Mouse (Mus musculus): ENCODE data around the gene Trim65.
"Not testable (repeated sequence)": the region's sequence is repeated elsewhere in the genome, so short reads cannot be mapped to it uniquely, and the experiment has no call there.

Gene Trim65

GRCm38 (mm10) chr11:116108464-116109137 lies 22.3 kb downstream of the Trim65 start:
- DNase-seq, result no peak

- DNase-seq, result no peak
Measured at GRCm38 (mm10) chr11:116107777-116108285, 23.1 kb downstream of the Trim65 start.

- DNase-seq, result no peak
Measured at GRCm38 (mm10) chr11:116106963-116107776, 23.8 kb downstream of the Trim65 start.

GRCm38 (mm10) chr11:116106154-116106962 lies 24.6 kb downstream of the Trim65 start:
- no peak for DNase-seq

- DNase-seq, result no peak
Measured at GRCm38 (mm10) chr11:116105065-116105464, 25.9 kb downstream of the Trim65 start.

GRCm38 (mm10) chr11:116104006-116104646 lies 26.8 kb downstream of the Trim65 start:
- no peak for DNase-seq

- no peak for DNase-seq
Measured at GRCm38 (mm10) chr11:116103572-116103971, 27.4 kb downstream of the Trim65 start.

- no peak for DNase-seq
Measured at GRCm38 (mm10) chr11:116102472-116102871, 28.5 kb downstream of the Trim65 start.

- DNase-seq, result no peak
Measured at GRCm38 (mm10) chr11:116101931-116102381, 29.0 kb downstream of the Trim65 start.

GRCm38 (mm10) chr11:116100839-116101238 lies 30.1 kb downstream of the Trim65 start:
- no peak for DNase-seq

GRCm38 (mm10) chr11:116100385-116100784 lies 30.5 kb downstream of the Trim65 start:
- DNase-seq, result no peak

- no peak for DNase-seq
Measured at GRCm38 (mm10) chr11:116099462-116099861, 31.5 kb downstream of the Trim65 start.

GRCm38 (mm10) chr11:116098711-116099460 lies 32.0 kb downstream of the Trim65 start:
- DNase-seq, result no peak

GRCm38 (mm10) chr11:116096213-116097108 lies 34.5 kb downstream of the Trim65 start:
- DNase-seq, result no peak

GRCm38 (mm10) chr11:116095573-116095972 lies 35.4 kb downstream of the Trim65 start:
- no peak for DNase-seq

- no peak for DNase-seq
Measured at GRCm38 (mm10) chr11:116093771-116094565, 37.0 kb downstream of the Trim65 start.

GRCm38 (mm10) chr11:116092959-116093358 lies 38.0 kb downstream of the Trim65 start:
- DNase-seq, result not testable (repeated sequence)

GRCm38 (mm10) chr11:116091591-116091990 lies 39.3 kb downstream of the Trim65 start:
- DNase-seq, result no peak

- DNase-seq, result no peak
Measured at GRCm38 (mm10) chr11:116089545-116089944, 41.4 kb downstream of the Trim65 start.
